Mouse (Mus musculus) hindlimb bud, embryonic 11.5 days (tissue): ENCODE measurements around the gene Ptpn12.

Source experiments
- DNase-seq: peaks from one replicate; pipeline ENCODE4 v3.0.0-alpha.2; 2012; ENCODE audit warnings: low read depth, low spot score; ENCODE audit errors: extremely low spot score

The Ptpn12 gene

GRCm38 (mm10) chr5:21032626-21033025, 23.1 kb downstream of the Ptpn12 start:
- no peak for DNase-seq

DNA sequence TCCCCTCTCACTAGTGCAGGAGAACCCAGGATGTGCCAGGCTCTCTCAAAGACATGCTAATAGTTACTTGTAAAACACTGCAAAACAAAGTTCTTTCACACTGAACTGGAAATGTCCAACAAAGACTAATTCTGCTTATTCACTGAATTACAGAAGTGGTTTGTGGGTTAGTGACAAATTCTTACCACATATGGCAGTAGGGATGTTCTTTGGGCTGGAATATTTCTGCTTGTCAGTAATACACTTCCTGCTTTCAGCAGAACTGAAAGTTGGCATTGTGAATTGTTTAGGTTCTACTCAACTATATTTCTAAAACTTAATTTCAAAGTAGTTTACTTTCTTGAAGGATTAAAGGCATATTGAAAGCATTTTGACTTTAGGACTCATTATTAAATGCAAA, 25.5 kb downstream of the Ptpn12 start:
- no peak for DNase-seq

DNA sequence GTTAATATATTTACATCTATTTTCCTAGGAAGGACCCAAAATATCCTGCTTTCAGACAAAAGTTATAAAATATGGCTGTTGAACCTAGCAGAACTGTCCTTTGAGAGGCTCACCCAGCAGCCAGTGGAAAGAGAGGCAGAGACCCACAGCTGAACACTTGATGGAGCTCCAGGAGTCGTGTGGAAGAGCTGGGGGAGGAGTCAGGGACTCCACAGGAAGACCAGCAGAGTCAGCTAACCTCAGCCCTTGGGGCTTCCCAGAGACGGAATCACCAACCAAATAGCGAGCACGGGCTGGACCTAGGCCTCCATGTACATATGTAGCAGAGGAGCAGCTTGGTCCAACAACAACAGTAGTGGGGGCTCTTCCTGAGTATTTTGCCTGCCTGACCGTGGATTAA, 38.6 kb downstream of the Ptpn12 start:
- no peak for DNase-seq

GRCm38 (mm10) chr5:21010908-21011307, 44.8 kb downstream of the Ptpn12 start:
- no peak for DNase-seq

- DNase-seq, result no peak
Measured at GRCm38 (mm10) chr5:21002723-21003122, 53.0 kb downstream of the Ptpn12 start.

DNA sequence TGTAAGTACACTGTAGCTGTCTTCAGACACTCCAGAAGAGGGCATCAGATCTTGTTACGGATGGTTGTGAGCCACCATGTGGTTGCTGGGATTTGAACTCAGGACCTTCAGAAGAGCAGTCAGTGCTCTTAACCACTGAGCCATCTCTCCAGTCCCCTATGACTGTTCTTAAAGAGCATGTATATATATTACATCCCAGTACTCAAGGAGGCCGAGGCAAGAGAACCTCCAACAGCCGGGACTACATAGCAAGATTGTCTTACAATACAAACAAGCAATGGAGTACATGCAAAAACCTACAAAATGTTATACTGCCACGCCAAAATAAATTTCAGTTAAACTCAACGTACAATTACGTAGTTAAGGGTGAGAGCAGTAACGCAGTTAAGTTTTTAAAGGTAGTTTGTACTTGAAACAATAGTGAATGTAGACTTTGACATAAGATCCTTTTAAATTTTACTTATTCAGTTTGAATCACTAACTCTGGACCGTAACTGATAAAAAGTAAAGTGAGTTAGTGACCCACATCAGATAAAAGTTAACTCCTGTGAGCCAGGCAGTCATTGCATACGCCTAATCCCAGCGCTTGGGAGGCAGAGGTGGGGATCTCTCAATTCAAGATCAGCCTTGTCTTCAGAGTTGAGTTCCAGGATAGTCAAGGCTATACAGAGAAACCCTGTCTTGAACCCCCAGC, 53.9 kb downstream of the Ptpn12 start:
- no peak for DNase-seq

GRCm38 (mm10) chr5:20998427-20998826, 57.3 kb downstream of the Ptpn12 start:
- no peak for DNase-seq

- DNase-seq, result no peak
Measured at GRCm38 (mm10) chr5:20997555-20997954, 58.2 kb downstream of the Ptpn12 start.

DNA sequence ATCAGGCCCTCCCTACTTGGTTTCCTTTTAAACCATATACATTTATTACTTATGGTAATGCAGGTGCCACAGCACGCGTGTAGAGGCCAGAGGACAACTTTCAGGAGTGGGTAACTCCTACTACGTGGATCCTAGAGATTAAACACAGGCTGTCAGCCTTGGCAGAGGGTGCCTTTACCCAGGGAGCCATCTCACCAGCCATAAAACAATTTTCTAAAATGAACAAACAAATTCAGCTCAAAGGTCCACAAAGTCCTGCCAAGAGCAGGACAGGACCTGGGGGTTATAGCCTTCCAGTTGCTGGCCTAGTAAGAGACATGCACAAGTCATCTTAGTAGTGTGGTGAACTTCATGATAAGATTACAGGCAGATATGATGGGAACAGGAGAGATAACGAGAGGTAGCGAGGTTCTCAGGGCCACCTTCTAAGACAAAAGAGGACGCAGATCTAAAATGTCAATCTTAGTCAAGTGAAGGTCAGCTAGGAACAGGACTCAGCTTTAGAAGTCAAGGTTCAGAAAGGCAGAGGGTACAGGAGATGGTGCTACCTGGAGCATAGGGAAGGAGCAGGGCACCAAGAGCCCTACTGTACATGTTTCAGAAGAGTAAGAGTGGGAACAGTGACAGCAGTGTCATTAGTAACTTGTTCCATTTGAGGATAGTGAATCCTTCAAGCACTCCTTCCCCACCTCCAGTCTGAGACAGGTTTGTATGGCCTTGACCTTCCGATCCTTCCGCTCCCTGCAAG, 65.5 kb downstream of the Ptpn12 start:
- no peak for DNase-seq

- no peak for DNase-seq
Measured at GRCm38 (mm10) chr5:20986271-20986670, 69.4 kb downstream of the Ptpn12 start.

GRCm38 (mm10) chr5:20983505-20983904, 72.2 kb downstream of the Ptpn12 start:
- no peak for DNase-seq

DNA sequence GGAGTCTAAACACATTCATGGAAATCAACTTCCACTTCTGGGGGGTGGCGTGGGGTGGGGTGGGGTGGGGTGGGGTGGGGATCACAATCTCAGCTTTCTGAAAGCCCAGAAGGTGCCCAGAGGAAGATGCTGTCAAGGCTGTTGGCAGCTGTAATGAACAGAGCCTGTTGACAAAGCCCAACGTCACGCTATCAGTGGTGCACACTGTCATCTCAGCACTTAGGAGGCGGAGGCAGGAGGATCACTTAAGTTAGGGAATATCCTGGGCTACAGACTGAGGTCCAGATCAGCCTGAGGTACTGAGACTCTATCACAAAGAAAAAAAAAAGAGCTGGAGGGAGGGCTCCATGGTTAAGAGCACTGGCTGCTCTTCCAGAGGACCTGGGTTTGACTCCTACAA, 81.0 kb downstream of the Ptpn12 start:
- DNase-seq, result no peak

- no peak for DNase-seq
Measured at GRCm38 (mm10) chr5:20973999-20974398, 81.7 kb downstream of the Ptpn12 start.

GRCm38 (mm10) chr5:20973069-20973468, 82.6 kb downstream of the Ptpn12 start:
- no peak for DNase-seq

- DNase-seq, result no peak
Measured at GRCm38 (mm10) chr5:20968963-20969362, 86.7 kb downstream of the Ptpn12 start.

GRCm38 (mm10) chr5:20968493-20968892, 87.2 kb downstream of the Ptpn12 start:
- DNase-seq, result no peak

- no peak for DNase-seq
Measured at GRCm38 (mm10) chr5:20967942-20968341, 87.8 kb downstream of the Ptpn12 start.

DNA sequence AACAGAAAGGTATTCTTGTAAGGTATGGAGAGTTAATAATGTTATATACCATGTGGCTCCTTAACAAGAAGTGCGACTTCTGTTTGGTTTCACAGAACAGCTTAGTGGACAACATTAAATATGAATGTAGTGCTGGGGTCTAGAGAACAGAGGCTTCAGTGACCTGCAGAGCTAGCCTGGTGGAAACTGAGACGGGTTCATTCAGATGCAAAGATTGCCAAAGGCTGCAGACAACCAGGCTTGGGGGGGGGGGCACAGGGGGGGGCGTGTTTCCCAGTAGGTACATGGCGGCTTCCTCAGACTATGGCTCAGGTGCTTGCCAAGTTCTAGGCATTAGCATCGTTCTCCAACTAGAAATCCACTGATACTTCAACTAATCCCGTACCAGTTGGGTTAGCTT, 91.3 kb downstream of the Ptpn12 start:
- no peak for DNase-seq

DNA sequence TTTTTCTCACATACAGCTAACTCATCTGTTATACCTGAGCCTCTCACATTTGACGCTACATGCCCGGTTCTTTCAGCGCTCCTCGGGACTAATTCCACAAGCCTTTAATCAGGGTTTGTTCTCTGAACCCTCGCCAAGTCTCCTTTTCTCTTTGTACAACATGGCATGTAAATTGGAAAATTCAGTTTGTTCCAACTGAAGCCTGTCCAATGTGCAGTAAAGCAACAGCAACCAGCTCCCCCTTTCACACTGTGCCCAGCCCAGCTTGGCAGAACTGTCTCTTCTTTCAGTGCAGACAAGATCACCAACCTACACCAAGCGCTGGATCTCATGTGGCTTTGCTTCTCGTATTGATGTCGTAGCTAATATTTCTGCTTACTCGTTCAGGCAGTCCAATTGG, 92.4 kb downstream of the Ptpn12 start:
- no peak for DNase-seq

DNA sequence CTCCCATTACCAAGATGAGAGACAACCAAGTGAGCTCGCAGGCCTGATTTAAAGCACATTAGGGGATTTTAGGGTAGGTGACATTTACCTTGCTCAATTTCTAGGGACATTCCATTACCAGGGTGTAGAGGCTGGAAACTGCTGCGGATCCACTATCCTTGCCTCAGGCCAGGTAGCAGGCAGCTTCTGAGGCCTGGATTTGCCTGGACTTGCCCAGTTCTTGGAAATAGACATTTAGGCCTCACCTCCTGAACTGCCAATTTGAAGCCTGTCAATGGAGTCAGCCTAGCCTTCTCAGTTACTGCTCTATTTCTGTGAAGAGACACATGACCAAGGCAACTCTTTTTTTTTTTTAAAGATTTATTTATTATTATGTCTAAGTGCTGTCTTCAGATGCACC, 94.8 kb downstream of the Ptpn12 start:
- DNase-seq, result no peak

DNA sequence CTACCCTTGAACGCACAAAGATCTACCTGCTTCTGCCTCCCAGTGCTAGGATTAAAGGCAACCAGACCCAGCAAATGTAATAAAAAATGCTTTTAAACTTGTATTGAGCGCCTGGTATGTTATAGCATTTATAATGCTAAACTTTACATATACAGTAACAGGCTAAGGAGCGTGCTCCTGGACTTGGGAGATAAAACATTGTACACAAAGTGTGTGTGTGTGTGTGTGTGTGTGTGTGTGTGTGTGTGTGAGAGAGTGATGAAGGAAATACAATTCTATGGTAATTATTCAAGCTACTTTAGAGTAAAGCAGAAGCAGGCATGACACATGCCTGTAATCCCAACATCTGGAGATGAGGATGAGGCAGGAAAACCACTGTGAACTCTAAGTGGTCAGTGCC, 99.4 kb downstream of the Ptpn12 start, which contains the start of gene Rsbn1l:
TSS of gene Rsbn1l (minus strand) at position 101 of the 400 bp plus-strand sequence.
- no peak for DNase-seq

DNA sequence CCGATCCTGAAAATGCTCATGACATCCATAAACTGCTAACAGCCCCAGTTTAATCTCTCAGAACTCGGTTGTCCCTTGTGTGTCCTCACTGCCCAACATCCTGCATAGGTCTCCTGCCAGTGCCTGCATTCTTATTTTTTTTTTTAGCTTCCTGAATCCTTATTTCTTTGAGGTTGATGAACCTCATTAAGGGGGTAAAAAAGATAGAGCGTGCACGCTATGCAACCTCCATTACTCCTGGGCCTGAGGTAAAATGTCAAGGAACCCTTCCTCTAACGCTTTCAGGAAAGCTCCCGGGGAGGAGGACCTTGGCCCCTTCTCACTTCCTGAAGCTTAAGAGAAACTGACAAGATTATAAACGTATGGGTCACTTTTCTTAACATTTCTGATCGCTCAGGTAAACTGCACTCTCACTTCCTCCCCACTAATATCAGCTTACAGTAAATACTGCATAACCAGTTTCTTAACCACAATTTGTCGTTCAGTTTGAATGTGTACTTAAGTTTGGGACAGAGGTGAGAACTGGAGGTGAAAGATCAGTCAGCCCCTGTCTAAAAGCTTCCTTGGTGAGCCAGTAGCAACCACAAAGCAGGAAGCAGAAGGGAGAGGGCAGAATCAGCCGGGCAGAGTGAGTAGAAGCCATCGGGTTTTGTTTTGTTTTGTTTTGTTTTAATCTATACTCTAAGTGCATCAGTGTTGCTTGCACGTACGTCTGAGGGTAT, 100.4 kb downstream of the Ptpn12 start:
- DNase-seq, result no peak
